Mouse (Mus musculus) neural tube, embryonic 11.5 days (tissue): ENCODE measurements around the gene Slc22a14. TPM values are rescaled to one million over a fixed set of nuclear protein-coding genes. Genes with fewer than 3 reads are reported as not detected.
"Not testable (repeated sequence)": the region's sequence is repeated elsewhere in the genome, so short reads cannot be mapped to it uniquely, and the experiment has no call there.

ENCODE experiments used
- ATAC-seq: fragments of 200-750 bp; cut with Nextera tagmentation; 2 replicates; pipeline ENCODE4 v1.8.0; 2017; ENCODE audit warnings: moderate number of reproducible peaks, mild to moderate bottlenecking, moderate TSS enrichment, moderate library complexity; ENCODE audit not compliant: insufficient read depth, low FRiP score, low TSS enrichment
- DNase-seq: peaks from one replicate; pipeline ENCODE4 v3.0.0-alpha.2; 2015; ENCODE audit warnings: low spot score
- H3K27ac ChIP-seq: fragments of 300-500 bp; sonication (generic); 2 replicates; pipeline ENCODE4 v1.5.1; 2014; ENCODE audit warnings: low read depth, mild to moderate bottlenecking, low read length
- H3K27me3 ChIP-seq: fragments of 300-500 bp; sonication (generic); 2 replicates; pipeline ENCODE4 v1.6.1; 2014; ENCODE audit warnings: mild to moderate bottlenecking, low read length, mixed read lengths; ENCODE audit not compliant: control insufficient read depth, insufficient read depth
- H3K36me3 ChIP-seq: fragments of 300-500 bp; sonication (generic); 2 replicates; pipeline ENCODE4 v1.6.1; 2014; ENCODE audit warnings: mild to moderate bottlenecking, low read length, moderate library complexity, mixed read lengths; ENCODE audit not compliant: control insufficient read depth, insufficient read depth
- H3K4me1 ChIP-seq: fragments of 300-500 bp; sonication (generic); 2 replicates; pipeline ENCODE4 v1.6.1; 2014; ENCODE audit warnings: low read length, mixed read lengths; ENCODE audit not compliant: control insufficient read depth, insufficient read depth
- H3K4me2 ChIP-seq: fragments of 300-500 bp; sonication (generic); 2 replicates; pipeline ENCODE4 v1.6.1; 2014; ENCODE audit warnings: low read depth, mild to moderate bottlenecking, moderate library complexity
- H3K4me3 ChIP-seq: fragments of 300-500 bp; sonication (generic); 2 replicates; pipeline ENCODE4 v1.5.1; 2014; ENCODE audit warnings: low read depth, low read length
- H3K9ac ChIP-seq: fragments of 300-500 bp; sonication (generic); 2 replicates; pipeline ENCODE4 v1.6.1; 2014; ENCODE audit warnings: mild to moderate bottlenecking, low read length
- H3K9me3 ChIP-seq: fragments of 300-500 bp; sonication (generic); 2 replicates; pipeline ENCODE4 v1.6.1; 2016; ENCODE audit warnings: low read length; ENCODE audit not compliant: control insufficient read depth
- WGBS: fragments of 180-500 bp; shearing (Covaris S2); extraction: QIAGEN DNeasy Blood & Tissue Kit; methylation state at CpG from one replicate; pipeline ENCODE4 v1.1.7; 2014; 5-methylcytosine and 5-hydroxymethylcytosine counted together
- polyA plus RNA-seq: library from polyadenylated mRNA; unstranded; fragments of >200 nt; fragmentation: Nextera tagmentation; extraction: Ambion mirVana; gene quantifications from 2 replicates; pipeline ENCODE4 v1.2.1, GENCODE M21; 2014

Slc22a14 gene
- polyA plus RNA-seq, 1 experiment from 2014 or later, result not detected

DNA sequence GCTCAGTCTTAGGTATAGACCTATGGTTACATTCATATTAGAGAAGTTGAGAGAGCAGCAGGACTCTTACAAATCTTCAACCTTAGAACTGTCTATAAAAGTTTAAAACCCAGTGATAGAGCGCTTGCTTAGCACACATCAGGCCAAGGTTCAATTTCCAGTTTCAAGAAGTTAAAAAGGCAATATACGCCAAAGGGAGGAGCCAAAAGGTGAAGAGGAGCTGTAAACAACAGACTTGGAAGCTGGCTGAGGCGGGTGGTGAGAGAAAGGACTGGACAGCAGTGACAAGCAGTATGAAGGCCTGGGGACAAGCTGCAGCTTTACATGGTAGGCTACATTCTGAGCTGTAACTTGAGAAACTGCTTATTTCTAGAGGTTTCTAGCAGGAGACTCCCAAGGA, 66.8 kb downstream of the Slc22a14 start:
- no peaks in the 10 kb centered on the region for H3K36me3 ChIP-seq
- no peak overlapping the region for H3K4me3 ChIP-seq
- no peak for DNase-seq
- WGBS, result 83% methylated on average over 3 of the region's 3 CpGs
- H3K27me3 ChIP-seq, result no peaks in the 10 kb centered on the region
- no peak for ATAC-seq
- H3K9ac ChIP-seq, result no peak overlapping the region
- H3K4me1 ChIP-seq, result no peaks in the 10 kb centered on the region
- H3K9me3 ChIP-seq, result no peaks in the 10 kb centered on the region
- H3K4me2 ChIP-seq, result no peak overlapping the region
- no peak overlapping the region for H3K27ac ChIP-seq

DNA sequence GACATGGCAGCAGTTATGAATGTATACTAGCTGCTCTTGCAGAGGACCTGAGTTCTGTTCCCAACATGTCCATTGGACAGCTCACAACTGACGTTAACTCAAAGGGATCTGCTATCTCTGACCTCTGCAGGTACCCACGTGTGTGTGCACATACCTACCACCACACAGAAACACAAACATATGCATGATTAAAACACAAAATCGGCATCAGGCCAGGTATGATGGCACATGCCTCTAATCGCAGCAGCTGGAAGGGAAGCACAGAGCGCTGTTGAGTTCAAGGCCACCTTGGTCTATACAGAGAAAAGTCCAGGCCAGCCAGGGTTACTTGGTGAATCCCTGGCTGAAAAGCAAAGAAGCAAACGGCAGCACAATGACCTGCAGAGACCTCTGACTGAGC, 67.7 kb downstream of the Slc22a14 start:
- H3K9me3 ChIP-seq, result no peaks in the 10 kb centered on the region
- no peak overlapping the region for H3K27ac ChIP-seq
- no peaks in the 10 kb centered on the region for H3K4me1 ChIP-seq
- 88% methylated on average over 6 of the region's 6 CpGs for WGBS
- H3K4me3 ChIP-seq, result no peak overlapping the region
- H3K27me3 ChIP-seq, result no peaks in the 10 kb centered on the region
- DNase-seq (no peak), ATAC-seq (no peak)
- H3K9ac ChIP-seq, result no peak overlapping the region
- no peaks in the 10 kb centered on the region for H3K36me3 ChIP-seq
- no peak overlapping the region for H3K4me2 ChIP-seq

DNA sequence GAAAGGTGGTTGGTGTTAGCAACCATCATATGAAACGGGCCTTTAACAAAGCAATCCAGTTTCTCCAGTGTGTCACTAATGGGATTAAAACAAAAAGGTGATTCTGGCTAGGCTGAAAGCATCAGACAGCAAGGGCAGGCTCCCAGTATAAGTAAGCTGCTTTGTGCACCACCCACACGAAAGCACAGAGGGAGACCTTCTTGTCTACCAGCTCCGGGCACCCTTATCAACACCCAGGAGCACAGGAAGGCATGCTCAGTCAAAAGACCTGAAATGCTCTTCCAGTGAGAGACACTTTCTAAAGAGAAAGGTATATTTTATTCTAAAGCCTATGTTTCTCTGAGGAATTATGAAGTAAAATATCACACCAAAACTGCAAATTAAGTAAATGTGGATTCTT, 74.6 kb downstream of the Slc22a14 start:
- H3K4me1 ChIP-seq, result no peaks in the 10 kb centered on the region
- H3K9me3 ChIP-seq, result no peaks in the 10 kb centered on the region
- H3K9ac ChIP-seq, result no peak overlapping the region
- no peak overlapping the region for H3K4me3 ChIP-seq
- DNase-seq, result no peak
- H3K36me3 ChIP-seq, result no peaks in the 10 kb centered on the region
- no peak overlapping the region for H3K27ac ChIP-seq
- no peak for ATAC-seq
- H3K27me3 ChIP-seq, result no peaks in the 10 kb centered on the region
- WGBS, result 96% methylated on average over 3 of the region's 3 CpGs
- no peak overlapping the region for H3K4me2 ChIP-seq

DNA sequence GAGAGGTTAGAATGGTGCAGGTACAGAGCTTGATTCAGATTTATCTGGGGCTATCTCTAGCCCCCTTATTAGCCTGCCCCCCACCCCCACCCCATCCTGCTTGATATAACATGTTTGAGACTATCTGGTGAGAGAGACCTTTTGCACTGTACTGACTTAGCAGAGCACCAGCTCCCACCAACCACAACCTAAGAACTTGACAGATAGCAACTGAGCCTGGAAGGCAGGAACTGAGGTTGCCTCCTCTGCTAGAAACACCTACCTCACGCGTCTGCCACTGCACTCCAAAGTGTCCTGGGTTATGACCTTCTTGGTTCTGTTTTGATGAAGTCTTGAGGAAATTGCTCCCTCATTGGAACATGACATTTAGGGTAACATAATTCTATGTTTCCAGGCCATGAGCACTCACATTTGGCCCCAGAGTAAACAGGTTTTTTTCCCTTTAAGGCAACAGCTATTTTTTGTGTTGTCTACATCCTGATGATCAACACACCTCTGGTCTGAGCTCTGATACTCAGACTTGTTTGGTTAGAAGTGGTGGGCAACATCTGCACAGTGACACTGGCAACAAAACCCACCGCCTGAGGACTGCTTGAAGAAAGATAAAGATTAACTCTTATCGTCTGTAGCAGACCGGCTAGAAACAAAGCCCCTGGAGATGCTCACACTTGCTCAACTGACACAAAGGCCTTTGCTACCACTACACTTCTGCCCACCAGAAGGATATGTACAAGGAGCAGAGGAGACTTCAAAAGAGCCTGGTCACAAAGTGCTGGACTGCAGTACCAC, 84.3 kb downstream of the Slc22a14 start:
- H3K4me3 ChIP-seq, result no peak overlapping the region
- H3K27me3 ChIP-seq, result no peaks in the 10 kb centered on the region
- H3K4me2 ChIP-seq, result no peak overlapping the region
- DNase-seq (no peak), ATAC-seq (no peak)
- no peaks in the 10 kb centered on the region for H3K4me1 ChIP-seq
- H3K9me3 ChIP-seq, result no peaks in the 10 kb centered on the region
- no peaks in the 10 kb centered on the region; the same call in 1 of the 2 replicates for H3K36me3 ChIP-seq
- H3K27ac ChIP-seq, result no peak overlapping the region
- 87% methylated on average over 5 of the region's 5 CpGs for WGBS
- no peak overlapping the region for H3K9ac ChIP-seq

DNA sequence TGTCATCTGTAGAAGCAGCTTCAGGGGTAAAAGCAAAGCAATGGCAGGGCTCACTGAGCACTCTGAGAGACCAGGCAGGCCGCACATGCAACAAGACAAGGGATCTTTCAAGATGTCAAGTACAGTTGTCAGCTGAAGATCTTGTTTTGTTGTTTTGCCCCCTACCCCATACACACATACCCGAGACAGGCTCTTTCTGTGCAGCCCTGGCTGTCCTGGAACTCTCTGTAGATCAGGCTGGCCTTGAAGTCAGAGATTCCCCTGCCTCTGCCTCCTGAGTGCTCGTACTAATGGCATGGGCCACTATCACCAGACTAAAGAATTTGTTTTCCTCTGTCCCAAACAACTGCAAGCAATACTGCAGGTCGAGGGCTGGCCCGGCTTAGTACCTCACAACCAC, 87.3 kb downstream of the Slc22a14 start:
- DNase-seq, result no peak
- 95% methylated on average over 5 of the region's 5 CpGs for WGBS
- H3K36me3 ChIP-seq, result no peaks in the 10 kb centered on the region; the same call in 1 of the 2 replicates

DNA sequence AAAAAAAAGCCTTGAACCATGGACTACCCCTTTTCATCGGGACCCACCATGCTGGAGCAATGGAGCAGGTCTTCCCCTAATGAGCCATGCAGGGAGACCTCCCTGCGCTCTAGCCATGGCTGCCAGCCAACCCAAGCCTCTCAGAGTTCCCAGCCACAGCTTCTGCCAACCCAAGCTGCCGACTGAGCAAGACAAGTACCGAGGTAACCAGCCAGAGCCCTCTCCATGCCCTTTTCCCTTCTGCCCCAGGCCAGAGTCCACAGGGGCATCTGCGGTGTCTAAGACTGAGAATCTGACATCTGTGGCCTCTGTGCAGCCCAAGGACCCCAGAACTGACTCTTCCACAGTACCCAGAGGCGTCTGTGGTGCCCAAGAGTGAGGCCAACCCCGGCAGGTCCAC, 89.0 kb downstream of the Slc22a14 start:
- H3K9me3 ChIP-seq, result no peaks in the 10 kb centered on the region
- ATAC-seq, result no peak
- no peaks in the 10 kb centered on the region; the same call in 1 of the 2 replicates for H3K36me3 ChIP-seq
- H3K9ac ChIP-seq, result no peak overlapping the region
- no peak for DNase-seq
- H3K4me3 ChIP-seq, result no peak overlapping the region
- 81% methylated on average over 7 of the region's 7 CpGs for WGBS
- H3K4me2 ChIP-seq, result no peak overlapping the region
- H3K27ac ChIP-seq, result no peak overlapping the region
- H3K4me1 ChIP-seq, result no peaks in the 10 kb centered on the region
- no peaks in the 10 kb centered on the region for H3K27me3 ChIP-seq

More for the DNA sequence above, 87.3 kb downstream of the Slc22a14 start:
- no peak overlapping the region for H3K9ac ChIP-seq
- no peak overlapping the region for H3K4me2 ChIP-seq
- no peaks in the 10 kb centered on the region for H3K9me3 ChIP-seq
- no peak overlapping the region for H3K4me3 ChIP-seq
- H3K27ac ChIP-seq, result no peak overlapping the region
- no peak for ATAC-seq
- H3K4me1 ChIP-seq, result no peaks in the 10 kb centered on the region
- H3K27me3 ChIP-seq, result no peaks in the 10 kb centered on the region

DNA sequence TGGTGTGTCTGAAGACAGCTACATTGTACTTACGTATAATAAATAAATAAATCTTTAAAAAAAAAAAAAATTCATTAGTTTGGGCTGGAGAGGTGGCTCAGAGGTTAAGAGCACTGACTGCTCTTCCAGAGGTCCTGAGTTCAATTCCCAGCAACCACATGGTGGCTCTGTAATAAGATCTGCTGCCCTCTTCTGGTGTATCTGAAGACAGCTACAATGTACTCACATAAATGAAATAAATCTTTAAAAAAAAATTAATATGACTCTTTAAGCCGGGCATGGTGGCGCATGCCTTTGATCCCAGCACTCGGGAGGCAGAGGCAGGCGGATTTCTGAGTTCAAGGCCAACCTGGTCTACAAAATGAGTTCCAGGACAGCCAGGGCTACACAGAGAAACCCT, 90.5 kb downstream of the Slc22a14 start:
- not testable (repeated sequence) for H3K4me1 ChIP-seq, H3K36me3 ChIP-seq, DNase-seq, H3K4me3 ChIP-seq, H3K9ac ChIP-seq, H3K9me3 ChIP-seq, H3K27me3 ChIP-seq, H3K4me2 ChIP-seq, H3K27ac ChIP-seq, ATAC-seq
- WGBS, result 95% methylated on average over 5 of the region's 5 CpGs

DNA sequence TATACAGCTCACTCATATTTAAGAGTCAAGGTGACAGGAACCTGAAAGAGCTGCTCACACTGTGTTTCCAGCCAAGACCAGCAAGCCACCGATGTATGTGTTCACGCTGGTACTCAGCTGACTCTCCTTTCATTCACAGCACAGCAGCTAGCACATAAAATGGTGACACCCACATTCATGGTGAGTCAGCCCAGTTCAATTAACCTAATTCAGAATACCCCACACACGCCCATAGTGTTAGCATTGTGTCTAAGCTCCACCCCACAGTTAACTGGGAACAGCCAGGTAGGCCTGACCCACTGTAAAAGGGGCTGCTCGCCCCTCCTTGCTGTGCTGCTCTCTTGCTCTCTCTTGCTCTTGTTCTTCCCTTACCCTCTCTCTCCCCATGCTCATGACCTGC, 93.9 kb downstream of the Slc22a14 start:
- 75% methylated on average over 4 of the region's 4 CpGs for WGBS
- DNase-seq (no peak), ATAC-seq (no peak)
- no peaks in the 10 kb centered on the region for H3K4me1 ChIP-seq
- no peak overlapping the region for H3K9ac ChIP-seq
- no peaks in the 10 kb centered on the region for H3K27me3 ChIP-seq
- no peak overlapping the region for H3K27ac ChIP-seq
- H3K9me3 ChIP-seq, result no peaks in the 10 kb centered on the region
- H3K4me3 ChIP-seq, result no peak overlapping the region
- H3K4me2 ChIP-seq, result no peak overlapping the region
- no peaks in the 10 kb centered on the region for H3K36me3 ChIP-seq

DNA sequence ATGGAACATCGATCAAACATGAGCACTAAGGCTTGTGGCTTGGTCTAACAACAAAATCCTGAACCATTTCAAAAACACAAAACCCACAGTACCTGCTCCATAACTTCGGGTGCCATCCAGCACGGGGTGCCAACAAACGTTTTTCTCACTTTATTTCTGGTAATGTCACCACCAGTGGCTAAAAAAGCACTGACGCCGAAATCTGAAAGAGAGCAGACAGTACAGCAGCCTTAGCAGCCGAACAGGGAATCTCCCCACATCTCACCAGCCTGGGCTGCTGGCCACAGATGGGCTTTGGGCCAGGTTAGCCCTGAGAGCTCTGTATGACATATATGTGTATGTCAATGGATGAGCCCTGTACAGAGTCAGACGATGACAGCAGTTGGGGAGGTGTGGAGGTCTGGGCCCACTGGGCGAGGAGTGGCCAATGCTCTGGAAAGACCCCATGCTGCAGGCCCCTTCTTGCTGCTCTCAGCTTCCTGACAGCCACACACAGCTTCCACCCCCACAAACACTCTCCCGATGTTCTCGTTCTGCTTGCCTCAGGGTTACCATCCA, 96.7 kb downstream of the Slc22a14 start:
- H3K9me3 ChIP-seq, result no peaks in the 10 kb centered on the region
- H3K27ac ChIP-seq, result no peak overlapping the region
- ATAC-seq (no peak), DNase-seq (no peak)
- no peak overlapping the region for H3K4me2 ChIP-seq
- H3K4me1 ChIP-seq, result no peaks in the 10 kb centered on the region
- no peak overlapping the region for H3K9ac ChIP-seq
- H3K27me3 ChIP-seq, result no peaks in the 10 kb centered on the region
- WGBS, result 92% methylated on average over 11 of the region's 11 CpGs
- H3K36me3 ChIP-seq, result no peaks in the 10 kb centered on the region
- H3K4me3 ChIP-seq, result no peak overlapping the region
